Mouse (Mus musculus): ENCODE data around the gene Ing5. TPM values are rescaled to one million over a fixed set of nuclear protein-coding genes. Genes with fewer than 3 reads are reported as not detected.
A peak's percentile ranks its signal among the peaks of the same experiment; 100 is the strongest.
"Not testable (repeated sequence)": the region's sequence is repeated elsewhere in the genome, so short reads cannot be mapped to it uniquely, and the experiment has no call there.

The Ing5 gene
- polyA plus RNA-seq, 1 experiment, result 5.0 TPM

DNA sequence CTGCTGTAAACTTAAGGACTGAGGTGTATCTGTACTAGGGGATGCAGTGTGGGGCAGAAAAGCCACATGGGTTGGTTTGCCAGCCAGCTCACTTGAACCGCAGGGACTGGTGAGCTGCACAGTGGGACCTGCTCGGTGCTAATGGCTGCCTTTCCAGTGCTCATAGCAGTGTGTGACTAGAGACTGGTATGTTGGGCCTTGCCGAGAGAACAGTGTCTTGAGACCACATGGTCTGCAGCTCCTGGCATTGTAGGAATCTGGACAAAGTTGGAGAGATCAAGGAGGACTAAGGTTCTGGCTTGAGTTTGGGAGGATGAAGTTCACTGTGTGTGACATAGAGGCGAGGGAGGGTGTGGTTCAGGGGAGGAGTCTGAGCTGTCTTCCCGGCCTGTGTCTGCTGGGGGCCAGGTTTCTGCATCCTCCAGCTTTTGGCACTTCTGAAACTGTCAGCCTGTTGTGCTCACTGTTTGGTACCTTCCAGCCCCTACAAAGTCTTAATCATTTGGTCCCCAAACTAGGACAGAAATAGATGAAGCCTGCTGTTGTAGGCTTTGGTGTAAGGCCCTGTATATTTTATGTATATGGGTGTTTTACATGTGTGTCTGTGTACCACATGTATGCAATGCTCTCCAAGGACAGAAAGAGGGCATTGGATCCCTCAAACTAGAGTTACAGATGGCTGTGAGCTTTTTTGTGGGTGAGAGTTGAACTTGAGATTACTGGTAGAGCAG is 1.6 kb downstream of the Ing5 start:
- no peak for DNase-seq (ENCODE audit: low read depth, low spot score)
- 44% methylated on average over 5 of the region's 5 CpGs for WGBS

GRCm38 (mm10) chr1:93808871-93809270 is 5.1 kb downstream of the Ing5 start:
- DNase-seq (ENCODE audit: low read depth, low spot score), result no peak
- 94% methylated on average over 4 of the region's 4 CpGs for WGBS

DNA sequence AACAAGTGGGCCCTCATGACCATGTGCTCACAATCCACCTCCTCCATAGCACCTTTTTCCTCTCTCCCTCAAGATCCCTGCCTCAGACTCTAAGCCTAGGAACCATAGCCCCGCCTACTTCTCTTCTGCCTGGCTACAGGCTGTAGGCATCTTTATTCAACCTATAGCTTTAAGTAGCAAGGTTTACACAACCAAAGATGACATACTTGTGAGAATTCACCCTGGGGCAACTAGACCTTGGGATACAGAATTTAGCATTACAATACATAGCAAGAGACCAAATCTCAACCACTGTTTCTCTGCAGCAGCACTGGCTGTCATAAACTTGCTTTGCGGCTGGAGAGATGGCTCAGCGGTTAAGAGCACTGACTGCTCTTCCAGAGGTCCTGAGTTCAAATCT is 6.2 kb downstream of the Ing5 start:
- no peak for DNase-seq (ENCODE audit: low read depth, low spot score)
- WGBS, result 98% methylated on average over 3 of the region's 3 CpGs

GRCm38 (mm10) chr1:93811495-93812039 is 7.8 kb downstream of the Ing5 start:
- WGBS, result 88% methylated on average over 8 of the region's 8 CpGs
- no peak for DNase-seq (ENCODE audit: low read depth, low spot score)

DNA sequence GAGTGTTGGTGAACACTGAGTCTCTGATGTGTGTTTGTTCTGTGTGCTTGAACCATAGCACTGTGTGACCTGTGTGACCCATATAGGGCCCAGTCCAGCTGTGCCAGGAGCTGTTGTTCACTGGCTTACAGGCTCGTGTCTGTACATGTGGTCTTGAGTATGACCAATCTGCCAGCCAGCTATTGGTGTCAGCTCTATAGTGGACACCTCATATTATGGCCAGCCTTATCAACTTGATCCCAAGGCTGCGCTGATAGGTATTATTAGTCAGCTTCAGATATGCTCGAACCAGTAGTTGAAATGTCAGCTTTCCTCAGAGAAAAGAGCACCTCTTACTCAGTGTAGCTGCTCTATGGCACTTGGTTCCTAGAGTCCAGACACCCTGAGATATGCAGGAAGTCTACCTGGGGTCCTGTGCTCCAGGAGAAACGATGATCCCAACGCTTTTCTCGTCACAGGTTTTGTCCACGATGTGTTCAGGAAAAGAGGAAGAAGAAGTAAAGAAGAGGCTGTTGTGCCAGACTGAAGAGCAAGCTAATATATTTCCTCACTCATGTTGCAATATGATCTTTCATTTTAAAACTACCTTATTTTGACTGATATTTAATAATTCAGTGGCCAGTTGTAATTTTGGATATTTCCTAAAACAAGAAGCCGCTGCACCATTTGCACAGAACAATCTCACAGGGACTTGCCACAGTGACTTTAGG is 14.2 kb downstream of the Ing5 start:
- no peak for DNase-seq (ENCODE audit: low read depth, low spot score)
- 90% methylated on average over 8 of the region's 8 CpGs for WGBS

- 87% methylated on average over 7 of the region's 7 CpGs for WGBS
- no peak for DNase-seq (ENCODE audit: low read depth, low spot score)
Measured at GRCm38 (mm10) chr1:93818722-93819121, 15.0 kb downstream of the Ing5 start.

- WGBS, result 63% methylated on average over 3 of the region's 3 CpGs
- DNase-seq (ENCODE audit: low read depth, low spot score), result no peak
Measured at GRCm38 (mm10) chr1:93823796-93824495, 20.2 kb downstream of the Ing5 start.

GRCm38 (mm10) chr1:93824609-93825008 is 20.8 kb downstream of the Ing5 start, which contains the start of gene D2hgdh:
Gene D2hgdh (plus strand): TSS chr1:93824909.
- DNase-seq (ENCODE audit: low read depth, low spot score), result no peak
- 8% methylated on average over 10 of the region's 10 CpGs for WGBS

GRCm38 (mm10) chr1:93825105-93825674 is 21.4 kb downstream of the Ing5 start:
- DNase-seq (ENCODE audit: low read depth, low spot score), result peak; percentile 98
- WGBS, result under 1% methylated on average over 30 of the region's 30 CpGs

DNA sequence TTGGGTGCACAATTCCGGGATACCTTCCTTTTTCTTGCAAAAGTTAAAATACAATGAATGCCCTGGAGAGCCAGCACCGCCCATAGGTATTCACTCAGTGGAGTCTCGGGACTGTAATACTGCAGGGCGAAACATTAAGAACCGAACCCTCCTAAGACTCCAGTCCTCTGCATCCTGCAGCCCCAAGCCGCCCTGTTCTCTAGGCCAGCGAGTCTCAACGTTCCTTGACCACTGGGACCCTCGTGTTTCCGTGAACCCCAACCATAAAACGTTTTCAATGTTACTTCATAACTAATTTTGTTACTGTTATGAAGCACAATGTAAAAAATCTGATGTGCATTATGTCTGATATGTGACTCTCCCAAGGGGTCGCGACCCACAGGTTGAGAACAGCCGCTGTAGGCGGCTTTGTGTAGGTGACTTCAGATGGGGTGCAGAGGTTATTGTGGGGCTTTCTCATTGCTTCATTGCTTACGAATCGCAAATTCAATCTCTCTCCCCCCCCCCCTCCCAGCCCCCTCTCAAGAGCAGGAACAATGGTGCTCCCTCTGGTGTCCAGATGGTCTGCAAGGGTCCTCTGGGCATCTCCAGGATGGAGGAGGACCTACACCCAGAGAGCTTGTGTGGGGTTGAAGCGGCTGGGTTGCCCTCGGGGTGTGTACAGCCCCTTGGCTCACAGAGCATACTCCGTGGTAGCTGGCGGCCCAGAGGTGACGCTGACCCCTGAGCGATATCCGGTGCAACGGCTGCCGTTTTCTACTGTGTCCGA is 22.2 kb downstream of the Ing5 start:
- 37% methylated on average over 27 of the region's 27 CpGs for WGBS
- DNase-seq (ENCODE audit: low read depth, low spot score), result no peak

- WGBS, result 93% methylated on average over 9 of the region's 9 CpGs
- DNase-seq (ENCODE audit: low read depth, low spot score), result no peak
Measured at GRCm38 (mm10) chr1:93826540-93826835, 22.7 kb downstream of the Ing5 start.

GRCm38 (mm10) chr1:93832754-93833360 is 29.1 kb downstream of the Ing5 start:
- DNase-seq (ENCODE audit: low read depth, low spot score), result not testable (repeated sequence)
- WGBS, result 51% methylated on average over 3 of the region's 4 CpGs

- WGBS, result 87% methylated on average over 7 of the region's 7 CpGs
- DNase-seq (ENCODE audit: low read depth, low spot score), result no peak
Measured at GRCm38 (mm10) chr1:93834671-93835150, 30.9 kb downstream of the Ing5 start.

GRCm38 (mm10) chr1:93835211-93835610 is 31.4 kb downstream of the Ing5 start:
- DNase-seq (ENCODE audit: low read depth, low spot score), result no peak
- 88% methylated on average over 4 of the region's 4 CpGs for WGBS

- no peak for DNase-seq (ENCODE audit: low read depth, low spot score)
- WGBS, result 86% methylated on average over 6 of the region's 6 CpGs
Measured at GRCm38 (mm10) chr1:93835876-93836531, 32.2 kb downstream of the Ing5 start.

DNA sequence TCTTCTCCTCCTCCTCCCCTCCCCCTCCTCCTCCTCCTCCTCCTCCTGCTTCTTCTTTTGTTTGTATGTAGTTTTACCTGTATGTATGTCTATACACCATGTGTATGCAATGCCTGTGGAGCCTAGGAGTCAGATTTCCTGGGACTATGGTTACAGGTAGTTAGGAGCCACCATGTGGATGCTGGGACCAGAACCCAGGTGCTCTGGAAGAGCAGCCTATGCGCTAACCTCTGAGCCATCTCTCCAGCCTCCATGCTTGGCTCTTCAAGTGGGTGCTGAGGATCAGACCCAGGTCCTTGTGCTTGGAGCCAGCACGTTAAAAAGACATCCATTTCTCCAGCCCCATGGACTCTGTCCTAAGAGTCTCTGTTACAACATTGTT is 32.8 kb downstream of the Ing5 start:
- 79% methylated on average over 2 of the region's 2 CpGs for WGBS
- DNase-seq (ENCODE audit: low read depth, low spot score), result no peak

- 92% methylated on average over 8 of the region's 8 CpGs for WGBS
- DNase-seq (ENCODE audit: low read depth, low spot score), result no peak
Measured at GRCm38 (mm10) chr1:93837335-93837734, 33.6 kb downstream of the Ing5 start.

DNA sequence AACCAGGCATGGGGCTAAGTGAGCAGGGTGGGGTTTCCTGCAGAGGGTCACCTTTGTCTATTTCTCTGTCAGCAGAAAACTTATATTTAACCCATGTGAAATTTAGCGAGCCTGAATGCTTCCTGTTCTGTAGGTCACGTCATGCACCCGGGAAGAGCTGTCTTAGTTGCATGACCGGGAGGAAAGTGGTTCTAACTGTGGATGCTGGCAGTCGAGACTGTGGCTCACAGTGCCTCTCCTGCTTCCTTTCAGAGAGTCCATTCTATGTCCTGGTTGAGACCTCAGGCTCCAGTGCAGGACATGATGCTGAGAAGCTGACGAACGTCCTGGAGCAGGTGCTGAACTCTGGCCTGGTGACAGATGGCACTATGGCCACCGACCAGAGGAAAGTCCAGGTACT is 34.8 kb downstream of the Ing5 start:
- 84% methylated on average over 7 of the region's 8 CpGs for WGBS
- DNase-seq (ENCODE audit: low read depth, low spot score), result not testable (repeated sequence)
